Mouse (Mus musculus): ENCODE measurements around the gene Mief1. TPM values are rescaled to one million over a fixed set of nuclear protein-coding genes. Genes with fewer than 3 reads are reported as not detected.

Mief1 gene
- total RNA-seq, 2 experiments from 2014 or later = 30.7 to 31.1 TPM

DNA sequence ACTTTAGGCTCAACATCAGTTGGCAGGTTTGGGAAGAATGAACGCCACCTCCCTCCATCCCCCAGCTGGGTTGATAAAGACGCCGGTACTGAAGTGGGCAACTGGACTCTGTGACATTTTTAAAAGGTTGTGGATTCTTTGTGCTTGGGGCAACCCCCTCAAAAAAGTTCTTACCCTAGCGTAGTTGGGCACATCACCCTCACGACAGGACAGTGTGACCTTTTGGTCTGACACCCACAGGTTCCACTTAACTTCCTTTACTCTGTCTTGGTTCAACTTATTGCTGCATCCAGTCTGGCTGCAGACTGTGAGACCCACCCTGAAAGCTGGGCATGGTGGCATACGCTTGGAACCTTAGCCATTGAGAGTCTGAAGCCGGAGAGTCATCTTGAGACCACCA lies 10.1 kb upstream of the Mief1 start:
- no peak for DNase-seq (ENCODE audit: extremely low spot score in 1 of 2, low spot score in 2 of 2)

DNA sequence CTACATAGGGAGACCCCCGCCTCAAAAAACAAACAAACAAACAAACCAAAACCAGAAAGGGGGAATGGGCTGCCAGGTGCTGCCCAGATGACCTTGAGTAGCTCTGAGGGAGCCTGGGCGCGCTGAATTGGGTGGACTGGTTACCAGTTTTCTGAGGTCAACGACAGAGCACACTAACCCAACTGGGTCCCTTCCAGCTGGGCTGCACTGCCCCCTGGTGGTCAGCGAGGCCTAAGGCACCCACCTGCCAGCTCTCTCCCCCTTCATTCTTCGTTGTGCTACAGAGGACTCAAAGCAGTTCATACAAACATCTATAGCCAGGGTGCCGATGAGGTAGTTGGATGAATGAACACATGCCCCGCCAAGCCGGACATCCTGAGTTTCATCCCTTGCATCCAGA lies 8.6 kb upstream of the Mief1 start:
- intact Hi-C loops (cut with DNase I) = no loop called here
- DNase-seq (ENCODE audit: extremely low spot score in 1 of 2, low spot score in 2 of 2) = peak; percentile 32 to 84

More for the DNA sequence above, 10.1 kb upstream of the Mief1 start:
- intact Hi-C loops (cut with DNase I) = no loop called here

GRCm38 (mm10) chr15:80225796-80226195 lies 8.0 kb upstream of the Mief1 start:
- intact Hi-C loops (cut with DNase I) = no loop called here
- peak in 1 of 2 experiments; percentile 59 for DNase-seq (ENCODE audit: extremely low spot score in 1 of 2, low spot score in 2 of 2)

GRCm38 (mm10) chr15:80228071-80228800 lies 5.6 kb upstream of the Mief1 start:
- no peak for DNase-seq (ENCODE audit: extremely low spot score in 1 of 2, low spot score in 2 of 2)
- intact Hi-C loops (cut with DNase I) = no loop called here

DNA sequence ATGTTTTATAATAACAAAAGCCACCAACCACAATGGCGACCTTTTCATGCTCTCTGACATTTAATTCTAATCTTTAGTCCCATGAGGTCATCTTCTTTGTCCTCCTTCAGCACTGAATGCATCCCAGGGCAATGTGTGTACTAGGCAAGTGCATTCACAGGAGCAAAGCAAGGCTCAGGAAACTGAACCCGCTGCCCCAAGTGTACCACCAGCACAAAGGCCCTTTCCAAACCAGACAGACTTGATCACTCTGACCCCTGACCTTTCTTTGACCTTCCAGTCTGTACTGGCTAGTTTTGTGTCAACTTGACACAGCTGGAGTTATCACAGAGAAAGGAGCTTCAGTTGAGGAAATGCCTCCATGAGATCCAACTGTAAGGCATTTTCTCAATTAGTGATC lies 1.5 kb upstream of the Mief1 start:
- no peak for DNase-seq (ENCODE audit: extremely low spot score in 1 of 2, low spot score in 2 of 2)
- intact Hi-C loops (cut with DNase I) = no loop called here

- no peak for DNase-seq (ENCODE audit: extremely low spot score in 1 of 2, low spot score in 2 of 2)
- intact Hi-C loops (cut with DNase I) = no loop called here
Observed at GRCm38 (mm10) chr15:80233053-80233452, 765 bp upstream of the Mief1 start.

- DNase-seq (ENCODE audit: extremely low spot score in 1 of 2, low spot score in 2 of 2) = no peak
- intact Hi-C loops (cut with DNase I) = no loop called here
Observed at GRCm38 (mm10) chr15:80235535-80235934, 1.7 kb downstream of the Mief1 start, which contains the start of gene AC140267.1. Gene AC140267.1 (plus strand): TSS chr15:80235835.

GRCm38 (mm10) chr15:80248135-80248534 lies 14.3 kb downstream of the Mief1 start:
- intact Hi-C loops (cut with DNase I) = no loop called here
- no peak for DNase-seq (ENCODE audit: extremely low spot score in 1 of 2, low spot score in 2 of 2)

DNA sequence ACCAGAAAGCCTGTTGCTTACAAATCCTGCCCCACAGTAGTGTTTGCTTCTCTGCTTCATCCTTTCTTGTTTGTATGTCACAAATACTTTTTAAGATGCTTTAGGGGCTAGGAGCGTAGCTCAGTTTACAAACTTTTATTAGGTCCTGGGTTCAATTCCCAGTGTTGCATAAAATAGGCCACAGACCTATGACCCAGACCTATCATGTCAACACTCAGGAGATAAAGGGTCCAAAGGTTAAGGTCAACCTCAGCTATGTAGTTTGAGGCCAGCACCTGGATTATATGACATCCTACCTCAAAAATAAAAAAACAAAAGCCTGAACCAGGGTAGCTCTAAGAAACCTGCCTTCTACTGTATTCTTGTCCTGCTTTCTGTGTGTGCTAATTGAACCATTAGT lies 14.8 kb downstream of the Mief1 start:
- DNase-seq (ENCODE audit: extremely low spot score in 1 of 2, low spot score in 2 of 2) = no peak
- intact Hi-C loops (cut with DNase I) = no loop called here

DNA sequence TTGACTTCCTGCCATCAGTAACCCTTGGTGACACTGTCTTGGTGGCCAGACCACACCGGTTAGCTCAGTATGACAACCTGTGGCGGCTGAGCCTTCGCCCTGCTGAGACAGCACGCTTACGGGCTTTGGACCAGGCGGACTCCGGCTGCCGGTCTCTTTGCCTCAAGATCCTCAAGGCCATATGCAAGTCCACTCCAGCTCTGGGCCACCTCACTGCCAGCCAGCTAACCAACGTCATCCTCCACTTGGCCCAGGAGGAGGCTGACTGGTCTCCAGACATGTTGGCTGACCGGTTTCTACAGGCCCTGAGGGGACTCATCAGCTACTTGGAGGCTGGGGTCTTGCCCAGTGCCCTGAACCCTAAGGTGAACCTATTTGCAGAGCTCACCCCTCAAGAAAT lies 15.9 kb downstream of the Mief1 start:
- intact Hi-C loops (cut with DNase I) = no loop called here
- DNase-seq (ENCODE audit: extremely low spot score in 1 of 2, low spot score in 2 of 2) = no peak

DNA sequence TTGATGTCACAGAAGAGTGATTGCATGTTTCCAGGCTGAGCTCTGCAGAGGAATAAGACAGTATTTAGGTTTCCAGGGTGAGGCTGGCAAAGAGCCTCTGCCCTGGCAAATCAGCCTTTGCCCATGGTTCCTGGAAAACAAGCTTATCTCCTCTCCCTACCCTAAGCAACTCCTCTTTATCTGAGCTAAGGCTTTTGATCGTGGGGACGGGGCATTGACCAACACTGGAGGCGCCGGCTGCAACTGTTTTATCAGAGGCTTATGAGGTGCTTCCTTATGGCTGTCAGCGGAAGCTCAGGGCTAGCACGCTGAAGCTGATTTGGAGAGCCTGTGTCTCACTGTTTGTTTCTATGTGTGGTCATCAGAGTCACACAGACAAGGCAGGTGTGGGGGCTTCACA lies 16.8 kb downstream of the Mief1 start:
- no peak for DNase-seq (ENCODE audit: extremely low spot score in 1 of 2, low spot score in 2 of 2)
- intact Hi-C loops (cut with DNase I) = no loop called here

DNA sequence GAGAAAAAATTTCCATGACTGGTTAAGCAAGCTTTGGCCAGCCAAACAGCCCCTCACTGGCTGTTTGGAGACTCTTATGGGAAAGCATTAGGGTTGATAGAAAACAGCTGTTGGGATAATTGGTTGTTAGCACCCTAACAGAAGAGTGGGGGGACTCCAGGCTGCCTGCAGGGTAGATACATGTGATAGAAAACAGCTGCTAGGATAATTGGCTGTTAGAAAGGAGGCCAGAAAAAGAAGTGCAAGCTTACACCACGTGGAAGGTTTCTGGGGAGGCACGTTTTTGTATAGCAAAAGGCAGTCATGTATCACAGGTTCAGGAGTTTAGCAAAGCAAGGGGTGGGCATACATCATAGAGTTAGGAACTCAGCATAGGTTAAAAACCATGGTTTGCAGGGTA lies 19.7 kb downstream of the Mief1 start:
- intact Hi-C loops (cut with DNase I) = no loop called here
- no peak for DNase-seq (ENCODE audit: extremely low spot score in 1 of 2, low spot score in 2 of 2)

GRCm38 (mm10) chr15:80254207-80254606 lies 20.4 kb downstream of the Mief1 start:
- intact Hi-C loops (cut with DNase I) = no loop called here
- no peak for DNase-seq (ENCODE audit: extremely low spot score in 1 of 2, low spot score in 2 of 2)

GRCm38 (mm10) chr15:80254847-80255645 lies 21.2 kb downstream of the Mief1 start, which contains the start of gene Atf4:
Gene Atf4 (plus strand): TSS chr15:80255184.
- intact Hi-C loops (cut with DNase I) = no loop called here
- DNase-seq (ENCODE audit: extremely low spot score in 1 of 2, low spot score in 2 of 2) = peak; percentile 99

DNA sequence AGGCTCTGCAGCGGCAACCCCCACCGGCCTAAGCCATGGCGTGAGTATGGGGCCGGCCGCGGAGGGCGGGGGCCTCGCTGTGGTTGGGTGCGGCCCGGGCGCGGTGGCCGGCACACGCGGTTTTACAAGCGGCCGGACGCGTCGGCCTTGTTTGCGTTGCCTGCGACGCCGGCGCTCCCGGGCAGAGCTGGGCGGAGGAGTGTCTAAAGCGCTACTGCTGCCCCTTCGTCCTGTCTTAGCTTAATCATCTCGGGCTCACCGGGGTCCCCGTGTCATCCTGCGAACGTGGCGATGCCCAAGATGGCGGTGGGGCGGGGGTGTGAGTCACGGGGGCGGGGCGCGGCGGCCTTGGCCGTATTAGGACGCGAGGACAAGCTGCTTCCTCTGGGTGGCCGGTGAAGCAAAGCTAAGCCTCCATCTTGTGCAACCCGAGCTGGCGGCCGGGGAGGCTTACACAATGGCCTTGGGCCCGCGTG lies 21.9 kb downstream of the Mief1 start:
- intact Hi-C loops (cut with DNase I) = no loop called here
- peak in 1 of 2 experiments; percentile 92 for DNase-seq (ENCODE audit: extremely low spot score in 1 of 2, low spot score in 2 of 2)

GRCm38 (mm10) chr15:80256242-80256641 lies 22.4 kb downstream of the Mief1 start:
- intact Hi-C loops (cut with DNase I) = no loop called here
- no peak for DNase-seq (ENCODE audit: extremely low spot score in 1 of 2, low spot score in 2 of 2)

GRCm38 (mm10) chr15:80256656-80257601 lies 23.1 kb downstream of the Mief1 start:
- DNase-seq (ENCODE audit: extremely low spot score in 1 of 2, low spot score in 2 of 2) = no peak
- intact Hi-C loops (cut with DNase I) = no loop called here

- intact Hi-C loops (cut with DNase I) = no loop called here
- DNase-seq (ENCODE audit: extremely low spot score in 1 of 2, low spot score in 2 of 2) = no peak
Observed at GRCm38 (mm10) chr15:80257602-80258239, 23.9 kb downstream of the Mief1 start.
